Comparison of ENCODE assay signal across 10 mouse cellular contexts in the genomic region with DNA sequence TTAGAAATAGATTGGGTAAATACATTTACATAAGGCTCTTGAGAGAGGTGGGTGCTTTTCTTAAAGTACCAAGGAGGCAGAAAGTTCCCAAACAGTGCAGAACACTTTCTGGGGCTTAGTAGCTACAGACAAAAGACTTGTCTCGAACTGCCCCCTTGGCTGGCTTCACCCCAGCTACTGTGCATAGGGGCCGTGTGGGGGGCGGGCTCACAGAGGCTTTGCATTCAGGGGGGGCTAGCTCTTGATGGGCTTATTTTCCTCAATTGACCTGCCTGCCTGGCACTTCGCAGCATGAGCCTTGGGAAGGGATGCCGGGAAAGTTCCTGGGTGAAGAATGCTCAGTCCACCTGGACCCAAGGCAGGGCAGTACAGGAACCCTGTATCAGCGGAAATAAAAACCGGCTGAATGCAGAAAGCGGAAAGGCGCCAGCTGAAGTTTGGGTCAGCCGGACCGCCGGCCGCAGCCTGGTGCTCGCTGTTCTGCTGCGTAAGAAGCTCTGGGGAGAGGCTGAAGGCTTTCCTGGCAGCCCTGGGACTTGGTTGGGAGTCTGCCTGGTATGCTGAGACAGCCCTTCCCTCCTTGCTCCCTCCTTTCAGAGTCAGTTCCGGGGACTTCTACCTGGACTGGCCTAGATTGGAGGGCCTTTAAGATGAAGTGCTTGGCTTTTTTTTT.
DNase-seq lines count a peak whose midpoint lies in the region; ATAC-seq and TF ChIP-seq lines count a peak whose summit lies in the region.
"Had no signal": no experiment of that assay in that cellular context is flagged by ENCODE, and none has a peak within 500 bp of the region (broad histone marks: within the 10 kb centered on the region; RNA-seq: fewer than 3 reads in every experiment).

No protein-coding gene starts in this region.

- DNase-seq in lung, embryonic 14.5 days, result peak; percentile 31
- no peak for DNase-seq in lung, postnatal 14 days
- DNase-seq in forebrain, embryonic 10.5 days (ENCODE audit: extremely low spot score, low spot score), result peak; percentile 24
- DNase-seq in retina, embryonic 14.5 days (ENCODE audit: low spot score), result peak; percentile 32
- DNase-seq in adipocyte (ENCODE audit: low spot score), result no peak
- no peak for DNase-seq in adrenal gland, adult (ENCODE audit: inconsistent age in 2 of 2, low spot score in 1 of 2)
- DNase-seq in frontal cortex, postnatal 36 days (ENCODE audit: low spot score in 2 of 2), result no peak

- WGBS in lung, embryonic 14.5 days, result 52% methylated on average over 16 of the region's 16 CpGs
- WGBS in forebrain, embryonic 10.5 days, result 22% methylated on average over 16 of the region's 16 CpGs
- WGBS in kidney, embryonic 14.5 days, result 42% methylated on average over 16 of the region's 16 CpGs

- H3K9ac ChIP-seq in lung, embryonic 14.5 days, result no peak overlapping the region
- H3K9ac ChIP-seq in kidney, embryonic 14.5 days (ENCODE audit: low read depth, low read length), result no peak overlapping the region
- H3K9ac ChIP-seq: liver, embryonic 14.5 days had no signal

- no peak for ATAC-seq in lung, embryonic 14.5 days (ENCODE audit: insufficient read depth)
- no peak for ATAC-seq in kidney, embryonic 14.5 days (ENCODE audit: low FRiP score, low TSS enrichment)

- no peak overlapping the region for H3K4me2 ChIP-seq in lung, embryonic 14.5 days
- H3K4me2 ChIP-seq in kidney, embryonic 14.5 days (replicated peaks; ENCODE audit: low read depth, low read length), result 0 out of 2 replicates have a peak overlapping the region, but pooled peaks have one; percentile 5

- peaks cover 5% of the 10 kb centered on the region for H3K9me3 ChIP-seq in lung, embryonic 14.5 days (ENCODE audit: low read depth, low read length)
- peaks cover 12% of the 10 kb centered on the region for H3K9me3 ChIP-seq in forebrain, embryonic 10.5 days
- H3K9me3 ChIP-seq in kidney, embryonic 14.5 days (ENCODE audit: control insufficient read depth, low read length), result peaks cover 6% of the 10 kb centered on the region

- no peaks in the 10 kb centered on the region for H3K27me3 ChIP-seq in lung, embryonic 14.5 days (ENCODE audit: insufficient read depth, low read length)
- no peaks in the 10 kb centered on the region; the same call in 1 of the 2 replicates for H3K27me3 ChIP-seq in forebrain, embryonic 10.5 days (ENCODE audit: poor library complexity, severe bottlenecking)
- no peaks in the 10 kb centered on the region for H3K27me3 ChIP-seq in kidney, embryonic 14.5 days (ENCODE audit: control insufficient read depth, insufficient read depth, low read length)

- no peak for TF ChIP-seq CTCF in lung, embryonic 14.5 days (IDR thresholded peaks at IDR 0.05; ENCODE audit: low read depth)

- H3K27ac ChIP-seq in lung, embryonic 14.5 days (ENCODE audit: low read depth), result no peak overlapping the region
- H3K27ac ChIP-seq in forebrain, embryonic 10.5 days, result peak overlapping the region; percentile 75
- H3K27ac ChIP-seq in kidney, embryonic 14.5 days (ENCODE audit: low read depth, low read length), result no peak overlapping the region
- H3K27ac ChIP-seq: liver, embryonic 14.5 days had no signal

- H3K36me3 ChIP-seq in lung, embryonic 14.5 days (ENCODE audit: insufficient read depth), result no peaks in the 10 kb centered on the region
- H3K36me3 ChIP-seq in forebrain, embryonic 10.5 days (replicated peaks), result no peaks in the 10 kb centered on the region
- H3K36me3 ChIP-seq in kidney, embryonic 14.5 days (ENCODE audit: control insufficient read depth, insufficient read depth, low read length), result no peaks in the 10 kb centered on the region
- H3K36me3 ChIP-seq: G1E had no signal

- H3K4me1 ChIP-seq in lung, embryonic 14.5 days (ENCODE audit: insufficient read depth), result no peaks in the 10 kb centered on the region
- H3K4me1 ChIP-seq in forebrain, embryonic 10.5 days, result peaks cover 21% of the 10 kb centered on the region
- no peaks in the 10 kb centered on the region for H3K4me1 ChIP-seq in kidney, embryonic 14.5 days (ENCODE audit: control insufficient read depth, insufficient read depth, low read length)

- H3K4me3 ChIP-seq in lung, embryonic 14.5 days (ENCODE audit: low read depth, low read length), result no peak overlapping the region
- peak overlapping the region; percentile 37 for H3K4me3 ChIP-seq in forebrain, embryonic 10.5 days
- no peak overlapping the region for H3K4me3 ChIP-seq in kidney, embryonic 14.5 days (ENCODE audit: low read length)

Comparison
In these comparisons a context has a peak if more than half of its experiments do, and no peak if none do; other contexts are left out.
1. DNase-seq: peak in lung, embryonic 14.5 days (single experiment), forebrain, embryonic 10.5 days (single experiment) and retina, embryonic 14.5 days (single experiment); none in lung, postnatal 14 days (single experiment), adipocyte (single experiment), adrenal gland, adult (0 of 2) and frontal cortex, postnatal 36 days (0 of 2).